Mouse (Mus musculus) hindbrain, embryonic 14.5 days (tissue): ENCODE data around the gene Zfp146. TPM values are rescaled to one million over a fixed set of nuclear protein-coding genes. Genes with fewer than 3 reads are reported as not detected.
"Not testable (repeated sequence)": the region's sequence is repeated elsewhere in the genome, so short reads cannot be mapped to it uniquely, and the experiment has no call there.

ENCODE experiments used
- ATAC-seq: fragments of 200-750 bp; cut with Nextera tagmentation; 2 replicates; pipeline ENCODE4 v1.8.0; 2017; ENCODE audit warnings: moderate number of reproducible peaks, mild to moderate bottlenecking, moderate TSS enrichment, moderate library complexity; ENCODE audit not compliant: low FRiP score
- DNase-seq: peaks from one replicate; pipeline ENCODE4 v3.0.0-alpha.2; 2015; ENCODE audit warnings: low spot score
- H3K27ac ChIP-seq: fragments of 300-500 bp; sonication (generic); 2 replicates; pipeline ENCODE4 v1.5.1; 2014; ENCODE audit warnings: mild to moderate bottlenecking, moderate library complexity
- H3K27me3 ChIP-seq: fragments of 300-500 bp; sonication (generic); 2 replicates; pipeline ENCODE4 v1.6.1; 2014; ENCODE audit warnings: mild to moderate bottlenecking, low read length, mixed read lengths; ENCODE audit not compliant: control insufficient read depth, insufficient read depth
- H3K36me3 ChIP-seq: fragments of 300-500 bp; sonication (generic); replicated peaks from 2 replicates; pipeline ENCODE4 v1.6.1; 2014; ENCODE audit not compliant: control insufficient read depth, insufficient read depth
- H3K4me1 ChIP-seq: fragments of 300-500 bp; sonication (generic); replicated peaks from 2 replicates; pipeline ENCODE4 v1.6.1; 2014; ENCODE audit warnings: antibody characterized with exemption, low read length, mixed read lengths; ENCODE audit not compliant: control insufficient read depth, insufficient read depth
- H3K4me2 ChIP-seq: fragments of 300-500 bp; sonication (generic); replicated peaks from 2 replicates; pipeline ENCODE4 v1.6.1; 2014; ENCODE audit warnings: mild to moderate bottlenecking, moderate library complexity
- H3K4me3 ChIP-seq: fragments of 300-500 bp; sonication (generic); replicated peaks from 2 replicates; pipeline ENCODE4 v1.5.1; 2014; ENCODE audit warnings: mild to moderate bottlenecking, low read length
- H3K9ac ChIP-seq: fragments of 300-500 bp; sonication (generic); 2 replicates; pipeline ENCODE4 v1.6.1; 2014
- H3K9me3 ChIP-seq: fragments of 300-500 bp; sonication (generic); 2 replicates; pipeline ENCODE4 v1.6.1; 2016; ENCODE audit warnings: low read length; ENCODE audit not compliant: control insufficient read depth
- WGBS: fragments of 180-500 bp; shearing (Covaris S2); extraction: QIAGEN DNeasy Blood & Tissue Kit; methylation state at CpG from one replicate; pipeline ENCODE4 v1.1.7; 2014; 5-methylcytosine and 5-hydroxymethylcytosine counted together
- polyA plus RNA-seq: library from polyadenylated mRNA; unstranded; fragments of >200 nt; fragmentation: Nextera tagmentation; extraction: Ambion mirVana; gene quantifications from 2 replicates; pipeline ENCODE4 v1.2.1, GENCODE M21; 2014

Zfp146 gene
- polyA plus RNA-seq, 1 experiment from 2014 or later: 14.0 TPM

DNA sequence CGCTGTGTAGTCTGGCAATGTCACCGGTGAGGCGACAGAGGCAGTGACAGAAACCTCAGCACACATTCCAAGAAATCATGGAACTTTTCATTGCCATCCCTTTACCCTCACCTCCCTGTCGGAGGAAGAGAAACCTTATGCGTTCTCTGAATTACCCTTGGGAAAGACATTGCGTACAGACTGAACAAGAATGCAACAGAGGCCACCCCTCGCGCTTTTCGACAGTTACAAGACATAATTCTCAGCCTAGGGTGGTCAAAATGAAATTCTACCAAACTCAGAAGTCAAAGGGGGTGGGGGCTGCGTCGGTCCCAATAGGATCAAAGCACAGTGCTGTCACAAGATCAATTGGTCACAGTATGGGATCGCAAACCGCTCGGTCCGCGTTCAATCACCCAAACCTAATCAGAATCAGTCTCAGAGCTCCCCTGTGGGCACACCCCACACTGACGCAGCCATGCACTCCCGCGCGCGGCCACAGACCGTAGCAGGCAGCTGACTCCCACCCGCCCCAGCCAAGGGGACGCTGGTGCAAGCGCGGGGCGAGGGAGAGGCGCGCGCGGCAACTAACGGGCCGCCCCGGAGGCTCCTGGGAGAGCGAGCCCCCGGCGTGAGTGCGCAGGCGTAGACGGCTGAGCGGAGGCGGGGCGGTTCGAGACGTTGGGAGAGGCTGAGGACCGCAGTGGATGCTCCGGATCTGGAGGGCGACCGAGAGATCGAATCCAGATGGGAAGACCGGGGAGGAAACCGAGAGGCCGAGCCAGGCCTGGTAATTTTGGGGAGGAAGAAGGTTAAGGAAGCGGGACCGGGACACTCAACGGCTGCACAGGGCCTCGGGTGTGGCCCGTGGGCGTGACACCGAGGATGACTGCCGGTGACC lies 48.0 kb downstream of the Zfp146 start, which contains the start of gene Zfp382:
TSS of gene Zfp382 (plus strand) at position 635 of the 880 bp plus-strand sequence.
- peak; percentile 97 for ATAC-seq
- Histone ChIP-seq H3K9ac (peak within 1 kb of the TSS; percentile 85), H3K4me3 (peak within 1 kb of the TSS; percentile 84), H3K4me2 (peak within 1 kb of the TSS; percentile 73), H3K4me1 (peaks cover 7% of the 10 kb centered on the region), H3K27me3 (no peaks in the 10 kb centered on the region), H3K9me3 (no peaks in the 10 kb centered on the region), H3K36me3 (peaks cover 11% of the 10 kb centered on the region; the same call in 1 of the 2 replicates), H3K27ac (peak within 1 kb of the TSS; percentile 78)
- under 1% methylated on average over 61 of the region's 61 CpGs for WGBS
- peak; percentile 96 for DNase-seq

GRCm38 (mm10) chr7:30117935-30118334 lies 51.6 kb downstream of the Zfp146 start:
- H3K4me3 ChIP-seq, H3K4me2 ChIP-seq, H3K27ac ChIP-seq, H3K9ac ChIP-seq, H3K36me3 ChIP-seq, ATAC-seq, H3K27me3 ChIP-seq, H3K4me1 ChIP-seq, DNase-seq: not testable (repeated sequence)
- WGBS: 92% methylated on average over 12 of the region's 12 CpGs
- H3K9me3 ChIP-seq: 0 out of 2 replicates have a peak, but pooled peaks cover 12% of the 10 kb centered on the region

- Histone ChIP-seq H3K27ac (no peak overlapping the region), H3K4me2 (no peak overlapping the region), H3K36me3 (no peaks in the 10 kb centered on the region), H3K9ac (no peak overlapping the region), H3K9me3 (0 out of 2 replicates have a peak, but pooled peaks cover 12% of the 10 kb centered on the region), H3K4me1 (no peaks in the 10 kb centered on the region), H3K4me3 (no peak overlapping the region), H3K27me3 (no peaks in the 10 kb centered on the region)
- WGBS: 94% methylated on average over 5 of the region's 5 CpGs
- no peak for DNase-seq
- no peak for ATAC-seq
Measured at GRCm38 (mm10) chr7:30116076-30116475, 53.5 kb downstream of the Zfp146 start.

Other genes with a start within 250 kb of the Zfp146 start
- 17.7 and 23.0 TPM in 2 replicates for gene Zfp74, start 215.7 kb downstream of the Zfp146 start, polyA plus RNA-seq
- 4.3 and 4.5 TPM in 2 replicates for gene Zfp568, start 185.8 kb downstream of the Zfp146 start, polyA plus RNA-seq
- gene Zfp14, start 118.4 kb downstream of the Zfp146 start, polyA plus RNA-seq: 10.9 and 13.6 TPM in 2 replicates
- gene Zfp82, start 96.8 kb downstream of the Zfp146 start, polyA plus RNA-seq: 10.3 and 12.2 TPM in 2 replicates
- gene Gm26920, start 79.3 kb downstream of the Zfp146 start, polyA plus RNA-seq: 0.96 and 2.2 TPM in 2 replicates
- 14.3 and 15.0 TPM in 2 replicates for gene Zfp566, start 79.2 kb downstream of the Zfp146 start, polyA plus RNA-seq
- gene Zfp260, start 75.0 kb downstream of the Zfp146 start, polyA plus RNA-seq: 88.6 and 97.8 TPM in 2 replicates
- gene Zfp382, start 47.8 kb downstream of the Zfp146 start, polyA plus RNA-seq: 14.6 and 15.5 TPM in 2 replicates
- gene Cox7a1, start 14.4 kb upstream of the Zfp146 start, polyA plus RNA-seq: 6.0 and 6.9 TPM in 2 replicates
- gene Capns1, start 29.1 kb upstream of the Zfp146 start, polyA plus RNA-seq: 62.0 and 70.7 TPM in 2 replicates
- gene Polr2i, start 62.2 kb upstream of the Zfp146 start, polyA plus RNA-seq: 179 and 199 TPM in 2 replicates
- 390 and 397 TPM in 2 replicates for gene Tbcb, start 62.5 kb upstream of the Zfp146 start, polyA plus RNA-seq
- not detected in 2 replicates for gene Ovol3, start 66.0 kb upstream of the Zfp146 start, polyA plus RNA-seq
- 0.16 and 0.43 TPM in 2 replicates for gene Thap8, start 110.3 kb upstream of the Zfp146 start, polyA plus RNA-seq
- 5.7 and 5.9 TPM in 2 replicates for gene Wdr62, start 110.7 kb upstream of the Zfp146 start, polyA plus RNA-seq
- 123 and 146 TPM in 2 replicates for gene Clip3, start 122.0 kb upstream of the Zfp146 start, polyA plus RNA-seq
- 119 and 123 TPM in 2 replicates for gene Alkbh6, start 139.0 kb upstream of the Zfp146 start, polyA plus RNA-seq
- gene Syne4, start 145.1 kb upstream of the Zfp146 start, polyA plus RNA-seq: 10.7 and 11.9 TPM in 2 replicates
- not detected in 2 replicates for gene E130208F15Rik, start 152.0 kb upstream of the Zfp146 start, polyA plus RNA-seq
- gene Sdhaf1, start 154.1 kb upstream of the Zfp146 start, polyA plus RNA-seq: 16.5 and 19.2 TPM in 2 replicates
- gene Lrfn3, start 193.0 kb upstream of the Zfp146 start, polyA plus RNA-seq: 14.5 and 15.0 TPM in 2 replicates
- gene Tyrobp, start 244.0 kb upstream of the Zfp146 start, polyA plus RNA-seq: 27.2 and 35.6 TPM in 2 replicates